Mouse (Mus musculus) kidney, postnatal 4 days (tissue): ENCODE data around the gene A1cf.

Source experiments
- DNase-seq, 2 experiments: peaks; one replicate each; pipeline ENCODE4 v3.0.0; 2021; ENCODE audit warnings: mixed read lengths in 2 of 2

Gene A1cf

GRCm38 (mm10) chr19:31954267-31954666, 85.7 kb downstream of the A1cf start:
- DNase-seq = no peak

DNA sequence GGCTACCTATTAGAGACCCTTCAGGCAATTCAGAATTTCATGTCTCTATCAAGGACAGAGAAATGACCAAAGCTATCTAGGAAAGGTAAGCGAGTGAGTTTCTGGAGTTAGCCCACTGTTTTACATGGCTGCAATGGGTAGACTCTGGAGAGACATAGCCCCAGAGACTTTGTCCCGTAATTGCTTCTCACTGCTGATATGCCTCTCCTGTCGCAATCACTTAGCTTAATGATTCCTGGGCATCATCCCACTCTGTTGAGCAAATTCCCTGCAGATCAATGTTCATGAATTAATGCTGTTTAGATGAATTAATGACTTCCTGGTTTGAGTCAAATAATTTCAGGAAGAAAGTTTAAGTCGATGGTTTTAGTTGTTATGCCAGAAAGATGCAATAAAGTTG, 86.1 kb downstream of the A1cf start:
- DNase-seq = no peak

DNA sequence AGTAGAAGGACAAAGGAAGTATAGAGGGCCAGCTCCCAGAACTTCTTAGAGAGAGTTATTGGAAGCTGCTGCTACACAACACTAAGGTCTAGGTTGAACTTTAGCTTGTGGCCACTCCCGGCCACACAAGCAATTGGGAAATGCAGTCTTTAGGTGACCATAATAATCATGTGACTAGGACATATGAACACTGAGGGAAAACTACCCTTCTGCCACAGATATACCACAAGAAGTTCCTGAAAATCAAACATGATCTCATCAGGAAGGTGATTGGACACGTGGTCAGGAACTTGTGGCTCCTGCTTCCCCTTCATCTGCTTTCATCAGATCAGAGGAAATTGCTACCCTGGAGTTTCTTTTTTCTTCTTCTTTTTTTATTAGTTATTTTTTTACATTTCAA, 87.8 kb downstream of the A1cf start:
- DNase-seq = no peak

- DNase-seq = no peak
Observed at GRCm38 (mm10) chr19:31960434-31960833, 91.9 kb downstream of the A1cf start.

GRCm38 (mm10) chr19:31963147-31963546, 94.6 kb downstream of the A1cf start:
- DNase-seq = no peak

DNA sequence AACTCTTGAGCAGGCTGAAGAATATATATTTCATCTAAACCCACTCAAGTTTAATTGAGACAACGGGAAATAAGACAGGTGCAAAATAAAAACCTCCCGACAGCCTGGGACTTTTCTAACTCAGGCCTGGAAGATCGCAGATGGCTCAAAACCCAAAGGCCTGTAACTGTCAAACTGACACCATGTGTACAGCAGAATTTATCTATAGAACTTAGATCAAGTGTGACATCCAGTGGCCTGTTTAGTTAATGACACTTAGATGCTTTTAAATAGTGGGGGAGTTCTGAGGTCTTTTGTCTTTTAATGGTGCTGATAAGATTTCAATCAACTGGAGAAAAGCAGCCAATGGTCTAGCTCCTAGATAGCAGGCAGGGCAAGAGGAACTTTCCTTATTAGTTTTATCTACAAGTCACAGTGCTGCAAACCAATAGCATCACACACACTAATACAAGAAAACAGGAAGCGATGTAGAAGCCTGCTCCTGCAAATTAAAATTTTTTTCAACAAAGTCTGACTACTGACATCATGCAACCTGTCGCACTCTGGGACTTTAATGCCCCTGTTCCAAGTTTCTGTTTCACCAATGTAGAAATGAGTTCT, 99.5 kb downstream of the A1cf start:
- DNase-seq = no peak

GRCm38 (mm10) chr19:31971405-31971804, 102.8 kb downstream of the A1cf start:
- no peak for DNase-seq

DNA sequence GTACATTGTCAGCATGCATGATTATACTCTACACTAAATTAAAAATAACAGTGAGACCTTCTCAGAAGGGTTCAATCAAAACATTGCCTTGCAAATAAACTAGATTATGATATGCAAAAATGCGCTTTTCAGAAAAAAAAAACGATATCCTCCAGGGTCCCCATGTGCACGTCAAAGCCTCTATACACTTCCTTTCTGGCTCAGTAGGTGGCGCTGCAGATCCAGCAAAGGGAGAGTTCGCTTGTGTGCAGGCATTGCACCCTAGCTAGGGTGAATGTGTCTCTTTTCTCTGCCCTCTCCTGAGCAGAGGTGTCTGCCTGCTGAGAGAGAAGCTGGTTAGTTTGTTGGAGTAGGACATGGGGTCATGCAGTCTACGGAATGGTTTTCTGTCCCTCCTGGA, 103.4 kb downstream of the A1cf start:
- DNase-seq = peak; percentile 90 to 92

DNA sequence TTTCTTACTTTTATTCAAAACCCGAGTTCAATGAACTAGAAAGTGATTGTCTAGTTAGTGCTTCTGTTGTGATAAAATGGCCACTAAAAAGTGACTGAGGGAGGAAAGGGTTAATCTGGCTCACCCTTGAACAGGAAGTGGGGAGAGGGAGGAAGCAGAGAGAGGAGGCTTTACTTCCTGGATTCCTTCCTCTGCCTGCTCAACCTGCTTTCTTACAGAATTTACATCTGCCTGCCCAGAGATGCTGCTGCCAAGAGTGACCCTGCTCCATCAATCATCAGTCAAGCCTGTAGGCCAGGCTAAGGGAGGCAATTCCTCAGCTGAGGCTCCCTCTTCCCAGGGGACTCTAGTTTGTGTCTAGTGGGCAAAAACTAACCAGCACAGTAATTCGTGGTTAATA, 107.3 kb downstream of the A1cf start:
- DNase-seq = peak; percentile 18 to 37

GRCm38 (mm10) chr19:31991057-31991456, 122.5 kb downstream of the A1cf start:
- DNase-seq = no peak

DNA sequence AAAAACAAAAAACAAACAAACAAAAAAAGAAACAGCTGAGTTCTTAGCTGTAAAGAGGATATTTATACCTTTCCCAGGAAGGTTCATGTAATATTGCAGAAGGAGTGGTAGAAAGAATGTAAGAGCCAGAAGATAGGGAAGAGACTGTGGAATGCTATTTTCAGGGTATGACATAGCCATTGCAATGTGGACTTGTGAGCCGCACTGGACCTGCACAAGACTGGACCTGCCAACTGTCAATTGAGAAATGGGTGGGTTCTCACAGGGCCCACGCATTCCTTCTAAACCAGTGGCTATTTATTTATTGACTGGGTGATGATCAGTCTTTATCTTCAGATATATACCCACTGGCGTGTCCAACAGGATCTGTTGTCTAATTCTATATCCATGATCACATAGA, 128.4 kb downstream of the A1cf start:
- DNase-seq = no peak
